Mouse (Mus musculus) liver, adult (tissue): ENCODE measurements around the gene Cdc42ep1.

ENCODE experiments used
- GATA4 ChIP-seq: IDR thresholded peaks from 2 replicates; pipeline ENCODE4 v1.6.1; 2014; ENCODE audit warnings: mild to moderate bottlenecking, low read length; ENCODE audit not compliant: insufficient replicate concordance

The Cdc42ep1 gene

DNA sequence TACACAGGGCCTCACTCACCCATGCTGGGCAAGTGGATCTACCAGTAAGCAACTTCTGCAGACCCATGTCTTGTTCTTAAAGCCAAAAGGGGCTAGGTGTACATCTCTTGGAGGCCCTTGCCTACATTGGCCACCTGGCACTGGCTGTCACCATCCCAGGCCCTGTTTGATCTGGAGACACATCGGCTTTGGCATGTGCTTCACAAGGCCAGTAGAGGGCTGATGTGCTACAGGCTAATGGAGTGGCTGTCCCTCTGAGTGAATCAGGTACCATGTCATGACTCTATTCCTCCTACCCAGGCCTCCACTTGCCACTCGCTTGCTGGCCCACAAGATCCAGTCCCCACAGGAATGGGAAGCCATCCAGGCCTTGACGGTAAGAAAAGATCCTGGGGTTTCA, 39.4 kb downstream of the Cdc42ep1 start:
- TF ChIP-seq GATA4, result no peak

DNA sequence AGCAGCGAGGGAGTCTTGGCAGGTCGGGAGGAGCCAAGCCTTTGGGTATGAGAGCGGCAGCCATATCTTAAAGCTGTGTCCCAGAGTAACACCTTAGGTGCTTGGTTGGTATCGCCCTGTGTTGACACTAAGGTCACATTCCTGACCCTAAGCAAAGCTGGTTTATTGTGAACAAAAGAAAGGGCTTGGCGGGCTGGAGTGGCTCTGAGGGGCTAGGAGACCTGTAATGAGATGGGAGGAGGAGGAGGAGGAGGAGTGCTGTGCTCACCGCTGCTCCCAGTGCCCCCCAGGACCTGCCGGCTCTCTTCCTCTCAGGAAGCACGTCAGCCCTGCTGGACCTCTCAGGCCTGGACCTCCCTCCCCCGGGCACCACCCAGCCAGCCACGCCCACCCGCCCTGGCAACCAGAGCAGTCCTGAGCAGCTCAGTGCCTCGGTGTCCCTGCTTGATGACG, 47.0 kb downstream of the Cdc42ep1 start:
- no peak for TF ChIP-seq GATA4

GRCm38 (mm10) chr15:78892440-78892839, 50.0 kb downstream of the Cdc42ep1 start:
- TF ChIP-seq GATA4, result no peak

DNA sequence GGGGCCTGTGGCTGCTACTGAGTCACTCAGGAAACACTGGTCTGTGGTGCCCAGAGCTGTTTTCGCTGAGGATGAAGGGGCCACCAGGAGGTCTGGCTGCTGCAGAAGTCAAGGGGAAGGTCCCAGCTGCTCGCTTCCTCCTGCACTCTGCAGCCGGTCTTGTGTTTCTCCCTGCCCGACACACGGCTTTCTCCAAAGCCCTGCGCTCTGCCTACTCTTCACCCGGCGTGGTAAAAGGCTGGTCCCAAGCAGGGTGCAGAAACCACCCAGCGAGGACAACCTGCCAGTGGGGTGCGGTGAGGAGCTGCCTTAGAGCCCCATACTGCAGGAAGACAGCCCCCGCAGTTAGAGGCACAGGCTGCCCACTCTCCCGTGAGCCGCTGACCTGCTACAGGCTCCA, 52.3 kb downstream of the Cdc42ep1 start:
- no peak for TF ChIP-seq GATA4

GRCm38 (mm10) chr15:78895741-78896140, 53.3 kb downstream of the Cdc42ep1 start:
- TF ChIP-seq GATA4, result no peak

- no peak for TF ChIP-seq GATA4
Measured at GRCm38 (mm10) chr15:78896149-78896548, 53.7 kb downstream of the Cdc42ep1 start.

DNA sequence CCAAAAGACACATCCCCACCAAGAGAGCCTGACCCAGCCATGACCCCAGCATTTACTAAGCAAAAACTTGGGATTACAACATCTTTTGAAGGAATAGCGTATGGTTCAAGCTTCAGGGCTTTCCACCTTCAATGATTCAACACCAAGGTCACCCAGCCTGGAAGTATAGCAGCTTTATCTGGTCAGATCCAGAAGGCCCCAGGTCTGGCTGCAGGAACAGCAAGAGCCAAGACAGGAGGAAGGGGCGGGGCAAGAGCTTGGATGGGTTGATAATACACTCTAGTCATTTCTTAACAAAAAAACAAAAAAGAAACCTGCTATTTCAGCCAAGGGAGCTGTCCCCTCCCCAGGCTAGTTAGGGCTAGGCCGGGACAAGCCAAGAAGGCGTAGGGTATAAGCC, 55.1 kb downstream of the Cdc42ep1 start:
- TF ChIP-seq GATA4, result no peak

GRCm38 (mm10) chr15:78898507-78899001, 56.1 kb downstream of the Cdc42ep1 start:
- no peak for TF ChIP-seq GATA4

GRCm38 (mm10) chr15:78899409-78899739, 57.0 kb downstream of the Cdc42ep1 start, which contains the start of gene Gm49510:
Gene Gm49510, plus strand, starts transcription at chr15:78899667.
- TF ChIP-seq GATA4, result no peak

GRCm38 (mm10) chr15:78899740-78900584, 57.5 kb downstream of the Cdc42ep1 start, which contains the start of gene Sh3bp1:
Gene Sh3bp1, plus strand, starts transcription at chr15:78899768.
- TF ChIP-seq GATA4, result no peak
